Mouse (Mus musculus): ENCODE results near the gene Mical2.

Gene Mical2

DNA sequence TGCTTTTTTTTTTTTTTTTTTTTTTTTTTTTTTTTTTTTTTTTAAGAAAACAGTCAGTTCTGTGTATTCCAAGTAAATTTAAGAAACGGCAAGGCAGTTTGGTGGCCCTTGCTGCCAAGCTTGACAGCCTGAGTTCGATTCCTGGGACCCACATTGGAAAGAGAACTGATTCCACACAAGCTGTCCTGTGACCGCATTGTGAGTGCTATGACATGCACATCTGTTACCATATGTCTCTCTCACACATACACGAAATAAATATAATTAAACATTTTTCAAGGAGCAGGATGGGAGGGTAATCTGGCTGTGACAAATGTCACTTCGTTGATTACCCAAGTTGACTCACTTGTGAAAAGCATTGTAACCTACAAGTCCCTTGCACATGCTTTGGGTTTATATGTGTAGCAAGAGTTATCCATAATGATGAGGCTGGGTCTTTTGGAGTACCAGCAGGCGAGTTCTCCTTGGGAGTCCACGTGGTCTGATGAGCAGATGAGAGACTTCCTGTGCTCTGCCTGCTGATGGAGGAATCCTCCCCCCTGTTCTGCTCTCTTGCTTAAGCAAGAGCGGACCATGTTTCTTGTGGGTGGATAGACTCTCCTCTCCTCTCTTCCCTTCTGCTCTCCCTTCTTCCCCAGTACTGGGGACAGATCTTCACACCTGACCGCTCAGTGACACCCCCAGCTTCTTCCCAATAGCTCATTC lies 58.1 kb downstream of the Mical2 start:
- no peak for DNase-seq

DNA sequence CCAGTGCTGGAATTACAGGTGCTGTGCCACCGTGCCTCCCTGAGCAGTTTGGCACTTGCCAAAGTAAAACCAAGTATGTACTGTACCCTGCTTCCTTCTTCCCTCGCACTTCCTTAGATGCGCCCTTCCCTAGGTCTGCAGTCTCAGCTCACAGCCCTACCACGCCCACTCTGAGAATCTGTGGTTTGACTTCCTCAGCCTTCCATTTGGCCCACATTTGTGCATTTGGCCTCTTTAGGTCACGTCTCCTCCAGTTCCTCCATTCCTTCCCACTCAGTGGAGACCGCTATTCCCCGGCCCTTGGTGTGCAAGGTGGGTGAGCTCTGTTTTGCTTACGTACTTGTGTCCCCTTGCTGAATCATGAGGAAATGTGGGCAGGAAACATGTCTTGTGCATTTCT lies 59.9 kb downstream of the Mical2 start:
- DNase-seq = peak; percentile 66

DNA sequence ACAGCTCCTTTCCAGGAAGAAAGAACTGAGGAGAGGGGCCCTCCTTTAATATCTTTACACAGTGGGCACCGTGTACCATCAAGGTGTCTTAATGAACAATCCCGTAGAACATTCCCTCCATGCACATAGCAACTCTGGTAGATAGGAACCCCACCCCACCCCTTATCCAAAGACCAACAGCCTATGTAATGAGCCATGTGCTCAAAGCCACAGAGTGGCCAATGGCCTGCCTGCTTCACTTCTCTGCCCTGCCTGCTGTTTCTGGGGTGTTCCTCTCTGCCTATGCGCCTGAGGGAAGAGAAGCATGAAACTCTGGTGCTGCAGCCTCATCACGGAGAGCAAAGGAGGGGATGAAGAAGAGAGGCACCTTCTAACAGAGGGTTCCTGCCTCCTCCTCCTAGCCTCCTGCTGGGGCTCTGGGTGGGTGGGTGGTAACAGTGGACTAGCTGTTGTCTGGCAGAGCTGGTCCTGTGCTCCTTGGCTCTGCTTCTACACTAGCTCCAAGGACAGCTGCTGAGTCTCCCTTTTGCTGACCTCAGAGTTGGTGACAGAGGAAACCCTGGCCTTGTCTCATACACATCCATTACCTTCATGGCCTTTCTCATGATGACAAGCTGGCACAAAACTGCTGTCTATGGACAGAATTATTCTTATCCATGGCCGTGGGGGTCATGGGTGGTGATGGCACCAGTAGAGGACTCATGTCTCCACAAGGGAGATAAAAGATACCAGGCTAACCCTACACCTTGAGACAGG lies 62.9 kb downstream of the Mical2 start:
- DNase-seq = no peak

DNA sequence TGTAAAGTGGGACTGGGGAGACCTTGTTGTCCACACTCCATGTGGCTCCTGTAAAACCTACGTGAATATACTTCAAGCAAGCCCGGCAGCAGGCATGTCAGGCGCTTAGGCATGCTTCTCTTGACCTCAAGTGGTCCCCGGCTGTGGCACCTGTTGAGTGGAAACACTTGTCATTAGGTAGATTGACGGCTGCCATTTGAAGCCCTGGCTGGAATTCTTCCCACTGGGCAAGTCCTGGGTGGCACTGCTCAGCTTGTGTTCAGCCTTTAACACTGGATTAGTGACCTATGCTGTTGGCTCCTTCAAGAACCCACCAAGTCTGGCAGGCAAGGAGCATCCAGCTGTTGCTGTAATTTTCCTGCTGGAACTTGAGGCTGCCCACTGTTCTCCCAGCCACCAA lies 63.9 kb downstream of the Mical2 start:
- peak; percentile 89 for DNase-seq

DNA sequence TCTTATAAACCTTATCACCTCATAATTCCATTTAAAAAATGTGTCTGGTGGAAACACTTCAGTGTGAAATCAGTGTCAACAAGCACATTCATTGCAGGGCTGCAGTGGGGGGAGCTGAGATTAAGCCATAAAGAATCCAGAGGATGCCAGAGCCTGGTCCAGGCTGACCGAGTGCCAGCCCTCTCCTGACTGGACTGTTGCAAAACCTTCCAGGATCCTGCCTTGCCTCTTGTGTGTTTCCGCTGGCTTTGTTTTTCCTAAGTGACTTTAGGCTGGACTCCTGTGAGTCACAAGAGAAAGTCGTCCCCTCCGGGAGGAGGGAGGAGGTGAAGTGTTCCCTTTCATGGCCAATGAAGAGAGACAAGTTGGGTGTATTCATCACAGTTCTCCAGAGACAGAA lies 64.3 kb downstream of the Mical2 start:
- peak; percentile 89 for DNase-seq

DNA sequence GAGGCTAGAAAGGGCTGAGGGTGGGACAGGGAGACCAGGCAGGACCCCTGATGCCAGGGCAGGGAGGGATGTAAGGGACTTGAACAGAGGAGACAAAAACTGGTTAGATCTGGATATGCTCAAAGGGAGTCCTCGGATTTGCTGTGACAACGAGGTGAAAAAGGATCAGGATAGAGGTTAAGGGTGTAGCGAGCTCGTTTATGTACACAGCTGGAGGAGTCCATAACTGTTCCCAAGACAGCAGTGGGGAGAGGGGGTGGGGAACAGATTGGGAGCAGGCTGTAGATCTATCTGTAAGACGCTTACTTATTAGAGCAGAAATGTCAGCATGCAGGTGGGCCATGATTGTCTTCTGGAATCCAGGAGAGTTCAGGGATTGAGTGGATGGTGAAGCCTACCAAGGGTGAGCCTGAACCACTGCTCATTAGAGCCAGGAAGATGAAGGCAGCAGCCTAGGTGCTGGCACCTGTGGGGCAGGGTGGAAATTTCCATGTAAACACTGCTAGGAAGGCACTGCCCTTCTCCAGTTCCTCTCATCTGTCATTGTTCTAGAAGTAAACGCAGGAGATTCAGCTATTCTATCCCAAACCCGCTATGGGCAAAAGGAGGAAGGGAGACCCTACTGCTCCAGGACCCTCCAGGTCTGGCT lies 67.9 kb downstream of the Mical2 start:
- DNase-seq = no peak

DNA sequence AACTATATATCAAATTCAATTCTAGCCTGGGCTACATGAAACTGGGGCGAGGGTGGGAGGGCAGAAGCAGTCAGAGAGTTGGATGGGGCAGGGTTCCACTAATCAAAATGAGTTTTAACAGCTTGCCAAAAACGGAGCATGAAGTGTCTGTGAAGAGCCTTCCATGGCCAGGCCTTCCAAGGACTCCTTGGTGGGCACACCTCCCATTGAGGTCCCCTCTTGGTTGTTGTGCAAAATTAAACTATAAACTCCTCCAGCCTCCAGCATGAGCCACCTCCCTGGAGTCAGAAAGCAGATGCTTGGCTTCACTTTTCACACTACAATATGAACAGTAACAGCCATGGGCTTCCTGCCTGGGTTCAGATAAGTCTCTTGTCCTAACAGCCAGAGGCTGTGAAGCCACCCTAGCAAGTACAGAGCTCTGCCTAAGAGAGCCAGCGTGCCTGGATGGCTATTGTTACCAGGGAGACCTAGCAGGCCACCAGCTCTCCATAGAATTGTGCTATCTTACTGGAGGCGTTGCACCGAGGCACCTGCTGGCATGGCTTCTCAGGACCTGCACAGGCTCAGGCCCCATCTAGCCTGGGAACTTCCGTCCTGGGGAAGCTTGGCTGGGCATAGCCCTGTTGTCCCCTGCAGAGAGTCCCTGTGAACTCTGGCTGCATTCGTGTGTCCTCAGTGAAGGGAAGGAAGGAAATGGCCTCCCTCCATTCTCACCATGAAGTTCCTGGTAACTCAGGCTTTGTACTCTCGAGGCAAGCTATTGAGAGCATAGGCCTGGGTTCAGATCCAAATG lies 70.0 kb downstream of the Mical2 start:
- DNase-seq = no peak

DNA sequence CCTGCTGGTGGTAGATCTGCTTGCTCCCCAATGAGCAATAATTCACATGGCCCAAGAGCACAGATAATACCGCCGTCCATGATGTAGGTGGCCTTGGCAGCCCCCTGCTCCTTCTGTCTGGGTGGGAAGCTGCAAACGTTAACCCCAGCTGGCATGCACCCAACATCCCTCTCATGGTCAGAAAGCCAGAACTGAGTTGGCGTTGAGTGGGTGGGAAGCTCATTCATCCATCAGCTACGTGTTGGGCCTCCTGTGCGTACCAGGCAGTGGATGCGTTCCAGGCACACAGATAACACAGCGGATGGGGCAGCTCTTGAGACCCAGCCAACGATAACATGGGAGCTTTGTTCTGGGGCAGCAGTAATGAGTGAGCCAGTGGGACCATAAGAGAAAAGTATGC lies 72.4 kb downstream of the Mical2 start:
- DNase-seq = peak; percentile 49

DNA sequence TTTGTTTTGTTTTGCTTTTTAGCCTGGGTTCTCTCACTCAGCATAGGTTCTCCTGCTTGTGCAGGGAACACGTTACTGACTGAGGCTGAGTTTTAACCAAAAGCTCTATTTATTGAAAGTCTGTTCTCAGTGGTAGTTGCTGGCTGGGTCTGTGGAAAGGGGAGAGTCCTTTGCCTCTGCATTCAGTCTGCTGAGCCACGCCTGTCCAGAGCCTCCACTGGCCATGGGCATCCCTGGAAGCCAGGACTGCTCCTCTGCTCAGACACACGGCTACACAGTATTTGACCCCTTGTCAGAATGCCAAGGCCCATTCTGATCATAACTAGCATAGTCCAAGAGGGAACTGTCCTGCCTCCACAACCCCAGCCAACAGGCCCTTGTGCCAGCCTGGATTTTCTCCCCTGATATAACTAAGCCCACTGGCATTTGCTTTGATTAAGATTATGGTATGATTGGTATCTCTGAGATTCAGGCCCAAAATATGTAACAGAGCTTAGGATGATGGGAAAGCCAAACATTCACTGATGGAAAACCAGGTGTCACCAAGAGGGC lies 73.3 kb downstream of the Mical2 start:
- peak; percentile 55 for DNase-seq

DNA sequence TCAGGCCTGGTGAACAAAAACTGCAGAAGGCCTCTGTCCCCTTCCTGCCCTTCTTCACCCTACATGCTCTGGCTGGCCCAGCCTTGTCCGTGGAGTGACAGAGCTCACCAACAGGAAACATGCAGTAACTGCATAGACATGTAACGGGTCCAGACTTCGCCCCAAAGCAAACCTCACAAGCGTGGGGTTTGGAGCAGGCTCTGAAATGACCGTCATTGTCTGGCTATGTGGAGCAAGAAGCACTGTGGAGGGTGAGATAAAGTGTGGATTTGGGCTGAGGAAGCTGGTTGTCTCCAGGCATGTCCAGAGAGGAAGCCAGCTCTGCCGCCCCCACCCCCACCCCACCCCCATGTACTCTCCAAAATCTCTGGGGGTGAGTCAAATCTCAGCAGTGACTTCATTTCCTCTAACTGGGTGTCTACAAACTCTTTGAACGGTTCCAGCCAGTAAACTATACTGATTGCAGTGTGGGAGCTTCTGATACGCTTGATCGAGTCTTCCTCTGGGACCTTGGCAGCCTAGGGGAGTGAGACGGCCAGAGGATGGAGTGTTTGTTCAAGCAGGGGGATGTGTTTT lies 74.0 kb downstream of the Mical2 start:
- DNase-seq = peak; percentile 76

DNA sequence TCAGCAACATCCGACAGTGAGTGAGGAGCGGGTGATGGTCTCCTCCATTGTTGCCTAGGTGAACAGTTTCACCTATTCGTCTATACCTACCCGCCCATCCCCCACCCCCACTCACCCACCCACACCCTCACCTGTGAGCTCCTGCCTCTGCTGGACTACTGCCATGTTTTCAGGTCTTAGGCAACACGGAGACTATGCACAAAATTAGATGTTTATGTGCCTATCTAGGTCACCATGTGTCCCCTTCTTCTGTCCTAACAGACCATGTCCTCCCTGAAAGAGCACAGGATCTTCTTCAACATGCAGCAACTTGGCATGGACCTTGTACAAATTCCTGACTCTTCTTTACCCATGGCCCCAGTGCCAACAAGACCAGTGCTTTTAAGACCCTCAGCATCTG lies 74.5 kb downstream of the Mical2 start:
- DNase-seq = peak; percentile 48

DNA sequence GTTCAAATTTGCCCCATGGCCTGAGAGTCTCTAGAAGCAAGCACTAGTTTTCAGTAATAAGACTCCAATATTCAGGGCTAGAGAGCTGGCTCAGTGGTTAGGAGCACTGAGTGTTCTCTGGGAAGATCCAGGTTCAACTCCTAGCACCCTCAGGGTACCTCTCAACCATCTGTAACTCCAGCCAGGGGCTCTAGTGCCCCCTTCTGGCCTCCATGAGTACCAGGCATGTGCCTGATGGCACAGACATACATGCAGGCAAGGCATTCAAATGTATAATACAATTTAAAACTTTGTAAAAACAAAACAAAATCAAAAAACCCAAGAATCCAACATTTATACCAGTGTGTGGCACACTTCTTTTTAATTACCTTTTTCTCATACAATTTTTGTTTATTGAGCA lies 75.4 kb downstream of the Mical2 start:
- DNase-seq = no peak

DNA sequence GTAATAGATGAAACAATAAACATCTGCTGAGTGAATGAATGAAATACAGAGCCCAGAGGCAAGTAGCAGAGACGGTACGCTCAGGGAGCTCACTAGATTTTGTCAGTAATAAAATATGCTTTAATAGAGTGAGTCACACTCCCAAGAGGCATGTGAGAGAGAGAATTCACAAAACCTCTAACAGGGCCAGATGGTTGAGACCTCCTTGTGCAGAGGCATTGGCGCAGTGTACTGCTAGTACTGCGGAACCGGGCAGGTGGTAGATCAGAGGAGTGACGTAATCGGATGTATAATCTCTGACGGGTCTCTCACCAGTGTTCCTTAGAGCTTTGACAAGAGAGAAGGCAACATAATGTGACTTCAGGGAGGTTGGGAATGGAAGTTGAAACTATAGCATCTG lies 78.7 kb downstream of the Mical2 start:
- no peak for DNase-seq

DNA sequence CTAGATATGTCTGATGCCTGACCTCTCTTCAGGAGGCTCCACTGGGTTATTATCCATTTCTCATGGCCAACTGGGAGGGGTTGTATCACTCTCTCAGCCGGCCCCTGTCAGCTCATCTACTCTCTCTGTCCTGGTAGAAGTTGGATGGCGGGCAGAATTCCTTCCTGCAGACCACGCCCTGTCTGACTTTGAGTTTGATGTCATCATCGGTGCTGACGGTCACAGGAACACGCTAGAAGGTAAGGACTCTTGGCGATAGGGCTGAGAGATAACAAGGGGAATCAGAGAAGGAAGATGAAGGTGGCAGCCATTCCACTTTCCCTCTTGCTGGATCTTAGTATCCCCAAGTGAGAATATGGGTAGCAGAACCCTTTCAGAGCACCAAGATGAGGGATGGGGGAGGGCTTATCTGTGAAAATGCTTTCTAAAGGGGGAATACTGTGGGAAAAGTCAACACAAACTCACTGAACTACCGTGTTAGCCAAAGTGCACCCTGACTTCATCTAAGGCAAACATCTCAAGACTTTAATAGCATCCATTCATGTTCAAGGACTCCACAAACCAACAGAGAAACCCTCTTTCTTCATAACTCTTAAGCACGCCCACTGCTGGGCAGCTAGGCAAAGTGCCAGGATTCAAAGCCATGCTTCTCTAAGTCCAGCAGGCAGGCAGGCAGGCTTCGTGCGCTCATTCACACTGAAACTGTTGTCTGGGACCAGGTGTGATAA lies 83.8 kb downstream of the Mical2 start:
- DNase-seq = peak; percentile 89

DNA sequence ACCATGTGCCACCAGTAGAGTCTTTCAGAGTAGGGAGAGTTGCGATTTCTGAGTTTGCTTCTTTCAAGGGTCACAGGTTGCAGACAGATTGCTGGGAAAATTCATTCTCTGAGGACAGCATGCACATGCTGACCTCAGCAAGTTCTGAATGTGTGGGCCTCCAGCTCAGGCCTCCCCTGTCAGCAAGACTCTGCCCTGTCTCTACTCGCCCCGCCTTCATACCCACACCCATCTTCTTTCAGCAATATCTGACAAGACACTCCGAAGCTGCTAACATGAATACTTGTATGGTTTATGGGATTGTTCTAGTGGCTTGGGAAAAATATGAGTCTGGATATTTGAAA lies 84.3 kb downstream of the Mical2 start:
- DNase-seq = no peak

DNA sequence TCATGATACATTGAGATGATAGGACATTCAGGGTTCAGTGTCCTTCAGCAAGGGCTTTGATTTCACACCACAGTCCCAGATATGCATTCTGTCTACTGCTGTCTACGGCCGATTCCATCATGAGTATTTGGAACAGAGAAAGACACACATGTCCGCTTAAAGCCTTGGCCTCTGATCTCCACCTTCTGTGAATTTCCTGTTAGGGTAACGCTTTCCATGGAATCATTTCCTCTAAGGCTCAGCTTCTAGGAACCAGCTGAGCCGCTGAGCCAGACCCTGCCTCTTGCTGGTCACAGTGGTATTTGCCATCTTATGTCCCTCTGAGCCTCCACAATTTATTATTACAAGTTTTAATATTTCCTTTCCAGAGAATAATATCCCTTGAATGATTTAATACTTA lies 87.6 kb downstream of the Mical2 start:
- no peak for DNase-seq

DNA sequence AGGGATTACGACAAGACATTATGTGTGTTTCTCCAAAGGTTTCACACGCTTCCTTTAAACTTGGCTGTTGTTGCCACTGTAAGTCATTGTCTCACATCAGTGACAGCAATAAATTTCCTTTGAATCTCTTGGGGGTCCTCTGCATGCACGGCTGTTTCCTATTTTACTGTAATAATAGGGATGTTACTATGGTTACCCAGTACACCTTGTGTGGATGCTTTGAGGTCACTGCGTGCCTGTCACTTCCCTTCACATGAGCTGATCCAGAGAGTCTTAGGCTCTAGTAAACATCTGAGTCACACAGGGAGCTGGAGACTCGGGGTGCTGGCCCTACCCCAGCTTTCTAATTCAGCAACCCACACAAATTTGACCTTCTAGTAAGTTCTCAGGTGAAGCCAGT lies 88.0 kb downstream of the Mical2 start:
- no peak for DNase-seq

DNA sequence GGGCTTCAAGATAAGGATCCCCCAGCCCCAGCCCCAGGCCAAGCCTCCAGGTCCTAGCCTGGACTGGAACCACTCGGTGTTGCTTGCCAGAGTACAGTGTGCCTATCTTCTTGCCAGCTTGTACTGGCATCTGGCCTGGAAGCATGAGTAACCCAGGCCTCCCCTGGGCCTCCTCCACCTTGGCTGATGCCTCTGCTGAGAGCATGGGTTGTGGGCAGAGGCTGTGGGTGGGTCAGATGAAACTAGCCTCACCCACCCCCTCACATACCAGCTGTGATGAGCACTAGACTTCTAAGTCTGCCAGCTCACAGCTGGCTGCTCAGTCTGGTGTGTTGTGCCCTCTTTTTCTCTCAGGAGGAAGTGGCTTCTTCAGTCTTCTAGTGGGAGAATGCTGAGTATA lies 90.6 kb downstream of the Mical2 start:
- peak; percentile 63 for DNase-seq

DNA sequence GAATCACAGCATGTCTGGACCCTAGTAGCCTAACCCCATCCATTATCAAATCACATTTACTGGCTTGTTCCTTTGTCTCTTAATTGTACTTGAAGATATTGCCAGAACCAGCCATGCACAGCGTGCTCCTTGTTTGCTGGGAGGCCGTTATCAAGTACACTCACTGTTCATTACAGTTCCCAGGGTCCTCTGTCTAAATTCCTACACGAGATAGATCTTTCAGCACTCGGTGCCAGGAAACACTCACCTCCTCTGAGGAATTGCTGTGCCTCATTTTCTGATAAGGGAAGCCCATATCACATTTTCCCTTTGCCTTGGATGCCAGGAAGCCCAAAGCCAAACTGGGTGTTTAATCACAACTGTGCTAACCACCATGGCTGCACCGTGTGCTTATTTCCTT lies 91.8 kb downstream of the Mical2 start:
- peak; percentile 49 for DNase-seq

DNA sequence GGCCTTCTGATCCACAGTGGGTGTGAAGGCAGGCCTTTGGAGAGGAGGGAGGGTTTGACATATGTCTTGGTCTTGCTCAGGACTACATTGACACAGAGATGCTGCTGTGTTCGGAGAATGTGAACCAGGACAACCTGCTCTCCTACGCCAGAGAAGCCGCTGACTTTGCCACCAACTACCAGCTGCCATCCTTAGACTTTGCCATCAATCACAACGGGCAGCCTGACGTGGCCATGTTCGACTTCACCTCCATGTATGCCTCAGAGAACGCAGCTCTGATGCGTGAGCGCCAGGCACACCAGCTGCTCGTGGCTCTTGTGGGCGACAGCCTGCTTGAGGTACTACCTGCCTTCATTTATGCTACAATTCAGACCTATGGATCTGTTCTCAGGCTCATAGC lies 92.7 kb downstream of the Mical2 start:
- no peak for DNase-seq

DNA sequence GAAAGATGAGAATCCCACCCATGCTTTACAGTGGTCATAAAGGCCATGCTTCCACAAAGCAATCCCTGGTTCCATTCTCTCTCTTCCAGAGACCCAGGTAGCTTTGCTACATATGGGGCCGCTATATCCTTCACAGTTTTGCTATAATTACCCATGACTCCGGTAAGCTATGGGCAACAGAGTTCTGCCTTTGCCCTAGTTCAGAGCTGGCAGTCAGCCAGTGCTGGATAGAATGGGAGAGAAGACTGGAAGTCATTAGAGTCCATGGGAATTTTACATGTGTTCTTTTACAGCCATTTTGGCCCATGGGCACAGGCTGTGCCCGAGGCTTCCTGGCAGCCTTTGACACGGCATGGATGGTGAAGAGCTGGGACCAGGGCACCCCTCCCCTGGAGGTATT lies 93.8 kb downstream of the Mical2 start:
- no peak for DNase-seq
